Mouse (Mus musculus): Measurements from ENCODE around the gene Gm20388.

GRCm38 (mm10) chr8:123254099-123254885, 3343.7 kb downstream of the Gm20388 start, which contains the start of the genes Zfp276 and Vps9d1:
- TF ChIP-seq ZC3H11A (IDR thresholded peaks at IDR 0.05; ENCODE audit: borderline replicate concordance, low read depth, low read length) = no peak
- no peak for TF ChIP-seq ZNF384 (IDR thresholded peaks at IDR 0.05; ENCODE audit: low read depth, low read length)
- TF ChIP-seq MAFK (IDR thresholded peaks at IDR 0.05; ENCODE audit: insufficient read depth, low read depth, low read length) = no peak
- peak; percentile 78; the same call in 1 of the 2 replicates for TF ChIP-seq HCFC1 (IDR thresholded peaks at IDR 0.05; ENCODE audit: borderline replicate concordance, insufficient read depth, low read length)
